27 mouse cellular contexts compared by ENCODE assay signal in genomic region chr5:50733711-50734110, GRCm38 (mm10).
"Had no signal": no experiment of that assay in that cellular context is flagged by ENCODE, and none has a peak within 500 bp of the region (broad histone marks: within the 10 kb centered on the region; RNA-seq: fewer than 3 reads in every experiment).

No protein-coding gene starts in this region.

- H3K4me2 ChIP-seq: embryonic facial prominence, embryonic 12.5 days; embryonic facial prominence, embryonic 13.5 days; embryonic facial prominence, embryonic 15.5 days; forebrain, embryonic 12.5 days; forebrain, embryonic 13.5 days; forebrain, embryonic 15.5 days had no signal

- H3K27me3 ChIP-seq: embryonic facial prominence, embryonic 12.5 days; embryonic facial prominence, embryonic 13.5 days; embryonic facial prominence, embryonic 15.5 days; forebrain, embryonic 12.5 days; forebrain, embryonic 13.5 days; forebrain, embryonic 15.5 days had no signal

- ATAC-seq: forebrain, embryonic 13.5 days; forebrain, embryonic 14.5 days; forebrain, embryonic 15.5 days; forebrain, embryonic 16.5 days; forebrain, postnatal 0 days had no signal

- H3K4me1 ChIP-seq: embryonic facial prominence, embryonic 10.5 days; embryonic facial prominence, embryonic 12.5 days; embryonic facial prominence, embryonic 13.5 days; embryonic facial prominence, embryonic 15.5 days; forebrain, embryonic 10.5 days; forebrain, embryonic 12.5 days; forebrain, embryonic 13.5 days; forebrain, embryonic 15.5 days had no signal

- H3K36me3 ChIP-seq: embryonic facial prominence, embryonic 10.5 days; embryonic facial prominence, embryonic 12.5 days; embryonic facial prominence, embryonic 13.5 days; embryonic facial prominence, embryonic 15.5 days; forebrain, embryonic 10.5 days; forebrain, embryonic 12.5 days; forebrain, embryonic 15.5 days had no signal

- H3K27ac ChIP-seq: embryonic facial prominence, embryonic 10.5 days; embryonic facial prominence, embryonic 12.5 days; embryonic facial prominence, embryonic 13.5 days; embryonic facial prominence, embryonic 15.5 days; forebrain, embryonic 10.5 days; forebrain, embryonic 12.5 days; forebrain, embryonic 13.5 days; forebrain, embryonic 15.5 days; gastrocnemius, adult 2 months; heart, adult 2 months had no signal

- H3K9ac ChIP-seq: embryonic facial prominence, embryonic 12.5 days; embryonic facial prominence, embryonic 13.5 days; embryonic facial prominence, embryonic 15.5 days; forebrain, embryonic 12.5 days; forebrain, embryonic 13.5 days; forebrain, embryonic 15.5 days; forebrain, postnatal 0 days had no signal

- DNase-seq: cerebellum, adult 9-10 months; cerebellum, adult 9-11 months; cerebellum, postnatal 10 days; cerebellum, postnatal 14 days; cerebellum, postnatal 25 days; cerebellum, postnatal 36 days; embryo, embryonic 11 days; forebrain, postnatal 0 days; gastrocnemius, adult 2 months; gastrocnemius, postnatal 10 days; gastrocnemius, postnatal 14 days; gastrocnemius, postnatal 25 days; gastrocnemius, postnatal 36 days; heart, adult 11 months; heart, adult 18-20 months; heart, adult 2 months had no signal

- H3K9me3 ChIP-seq: embryonic facial prominence, embryonic 10.5 days; embryonic facial prominence, embryonic 12.5 days; embryonic facial prominence, embryonic 13.5 days; embryonic facial prominence, embryonic 15.5 days; forebrain, embryonic 10.5 days; forebrain, embryonic 12.5 days; forebrain, embryonic 13.5 days; forebrain, embryonic 15.5 days had no signal

- H3K4me3 ChIP-seq: embryonic facial prominence, embryonic 10.5 days; embryonic facial prominence, embryonic 12.5 days; embryonic facial prominence, embryonic 13.5 days; embryonic facial prominence, embryonic 15.5 days; erythroblast, embryonic 14.5 days; forebrain, embryonic 10.5 days; forebrain, embryonic 12.5 days; forebrain, embryonic 13.5 days; forebrain, embryonic 15.5 days; gastrocnemius, adult 2 months; heart, adult 2 months had no signal
